Comparison of ENCODE assay signal across 18 mouse cellular contexts in the genomic region with DNA sequence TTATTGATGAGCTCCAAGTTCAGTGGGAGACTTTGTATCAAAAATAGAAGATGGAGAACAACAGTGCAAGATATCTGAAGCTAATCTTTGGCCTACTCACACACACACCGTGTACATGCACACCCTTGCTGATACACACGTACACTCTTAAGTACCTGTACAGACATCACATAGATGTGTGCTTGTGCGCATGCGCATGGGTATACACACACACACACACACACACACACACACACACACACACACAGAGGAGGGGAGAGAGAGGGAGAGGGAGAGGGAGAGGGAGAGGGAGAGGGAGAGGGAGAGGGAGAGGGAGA. TPM values are rescaled to one million over a fixed set of nuclear protein-coding genes. Genes with fewer than 3 reads are reported as not detected.
DNase-seq lines count a peak whose midpoint lies in the region; ATAC-seq and TF ChIP-seq lines count a peak whose summit lies in the region.
"Had no signal": no experiment of that assay in that cellular context is flagged by ENCODE, and none has a peak within 500 bp of the region (broad histone marks: within the 10 kb centered on the region; RNA-seq: fewer than 3 reads in every experiment).

No protein-coding gene starts in this region.

- no peak for DNase-seq in forebrain, embryonic 10.5 days (ENCODE audit: extremely low spot score, low spot score)
- no peak for DNase-seq in lung, embryonic 14.5 days
- no peak for DNase-seq in lung, adult 18-20 months
- DNase-seq in midbrain, embryonic 14.5 days, result no peak
- DNase-seq: adrenal gland, adult 2 months; adrenal gland, postnatal 25 days; cerebellum, adult 11 months; cerebellum, adult 9-11 months had no signal

- no peak for TF ChIP-seq CTCF in lung, embryonic 14.5 days (IDR thresholded peaks at IDR 0.05; ENCODE audit: low read depth)

- H3K4me2 ChIP-seq in forebrain, embryonic 15.5 days (replicated peaks), result no peak overlapping the region
- no peak overlapping the region for H3K4me2 ChIP-seq in lung, embryonic 14.5 days
- no peak overlapping the region for H3K4me2 ChIP-seq in midbrain, embryonic 13.5 days (replicated peaks)
- H3K4me2 ChIP-seq in midbrain, embryonic 14.5 days (ENCODE audit: low read length), result no peak overlapping the region; the same call in 1 of the 2 replicates

- H3K4me1 ChIP-seq in forebrain, embryonic 15.5 days, result no peaks in the 10 kb centered on the region
- peaks cover 5% of the 10 kb centered on the region; the same call in 1 of the 2 replicates for H3K4me1 ChIP-seq in forebrain, embryonic 10.5 days
- no peaks in the 10 kb centered on the region for H3K4me1 ChIP-seq in lung, embryonic 14.5 days (ENCODE audit: insufficient read depth)
- H3K4me1 ChIP-seq in midbrain, embryonic 13.5 days (replicated peaks), result 0 out of 2 replicates have a peak, but pooled peaks cover 2% of the 10 kb centered on the region
- 0 out of 2 replicates have a peak, but pooled peaks cover 4% of the 10 kb centered on the region for H3K4me1 ChIP-seq in midbrain, embryonic 14.5 days (ENCODE audit: control insufficient read depth, insufficient read depth, low read length)
- H3K4me1 ChIP-seq: embryonic facial prominence, embryonic 15.5 days; forebrain, embryonic 12.5 days had no signal

- 0 out of 2 replicates have a peak, but pooled peaks have one; percentile 23 for ATAC-seq in forebrain, embryonic 15.5 days (replicated peaks)
- ATAC-seq in lung, embryonic 14.5 days (ENCODE audit: insufficient read depth), result peak; percentile 29; the same call in 1 of the 2 replicates
- ATAC-seq in midbrain, embryonic 13.5 days, result peak; percentile 51; the same call in 1 of the 2 replicates
- ATAC-seq in midbrain, embryonic 14.5 days (ENCODE audit: low FRiP score, low TSS enrichment), result no peak

- H3K27ac ChIP-seq in forebrain, embryonic 15.5 days (replicated peaks), result no peak overlapping the region
- no peak overlapping the region for H3K27ac ChIP-seq in forebrain, embryonic 10.5 days
- no peak overlapping the region for H3K27ac ChIP-seq in lung, embryonic 14.5 days (ENCODE audit: low read depth)
- H3K27ac ChIP-seq in midbrain, embryonic 13.5 days, result no peak overlapping the region
- H3K27ac ChIP-seq in midbrain, embryonic 14.5 days (replicated peaks; ENCODE audit: low read depth, low read length), result no peak overlapping the region
- H3K27ac ChIP-seq: embryonic facial prominence, embryonic 13.5 days; embryonic facial prominence, embryonic 15.5 days; forebrain, embryonic 12.5 days had no signal

- H3K4me3 ChIP-seq in forebrain, embryonic 15.5 days, result no peak overlapping the region
- H3K4me3 ChIP-seq in forebrain, embryonic 10.5 days, result no peak overlapping the region
- H3K4me3 ChIP-seq in lung, embryonic 14.5 days (ENCODE audit: low read depth, low read length), result no peak overlapping the region
- no peak overlapping the region for H3K4me3 ChIP-seq in midbrain, embryonic 13.5 days (replicated peaks)
- H3K4me3 ChIP-seq in midbrain, embryonic 14.5 days (replicated peaks; ENCODE audit: low read depth, low read length), result no peak overlapping the region
- H3K4me3 ChIP-seq: embryonic facial prominence, embryonic 13.5 days; embryonic facial prominence, embryonic 15.5 days; erythroblast, embryonic 14.5 days; forebrain, embryonic 12.5 days had no signal

- no peaks in the 10 kb centered on the region for H3K9me3 ChIP-seq in forebrain, embryonic 15.5 days
- no peaks in the 10 kb centered on the region for H3K9me3 ChIP-seq in forebrain, embryonic 10.5 days
- H3K9me3 ChIP-seq in lung, embryonic 14.5 days (ENCODE audit: low read depth, low read length), result no peaks in the 10 kb centered on the region
- H3K9me3 ChIP-seq in midbrain, embryonic 13.5 days, result no peaks in the 10 kb centered on the region
- no peaks in the 10 kb centered on the region for H3K9me3 ChIP-seq in midbrain, embryonic 14.5 days (ENCODE audit: control insufficient read depth, low read length)
- H3K9me3 ChIP-seq: embryonic facial prominence, embryonic 13.5 days; embryonic facial prominence, embryonic 15.5 days; forebrain, embryonic 12.5 days had no signal

- no peaks in the 10 kb centered on the region for H3K36me3 ChIP-seq in forebrain, embryonic 15.5 days
- H3K36me3 ChIP-seq in forebrain, embryonic 10.5 days (replicated peaks), result no peaks in the 10 kb centered on the region
- H3K36me3 ChIP-seq in lung, embryonic 14.5 days (ENCODE audit: insufficient read depth), result no peaks in the 10 kb centered on the region
- H3K36me3 ChIP-seq in midbrain, embryonic 13.5 days, result no peaks in the 10 kb centered on the region
- no peaks in the 10 kb centered on the region for H3K36me3 ChIP-seq in midbrain, embryonic 14.5 days (ENCODE audit: control insufficient read depth, insufficient read depth, low read length)
- H3K36me3 ChIP-seq: embryonic facial prominence, embryonic 13.5 days; embryonic facial prominence, embryonic 15.5 days; forebrain, embryonic 12.5 days had no signal

- WGBS in forebrain, embryonic 15.5 days, result 79% methylated on average over 3 of the region's 4 CpGs
- WGBS in forebrain, embryonic 10.5 days, result 91% methylated on average over 4 of the region's 4 CpGs
- WGBS in lung, embryonic 14.5 days, result 88% methylated on average over 4 of the region's 4 CpGs
- 84% methylated on average over 3 of the region's 4 CpGs for whole genome bisulfite sequencing in midbrain, embryonic 13.5 days
- 93% methylated on average over 4 of the region's 4 CpGs for WGBS in midbrain, embryonic 14.5 days

- no peak overlapping the region for H3K9ac ChIP-seq in forebrain, embryonic 15.5 days (replicated peaks)
- no peak overlapping the region for H3K9ac ChIP-seq in lung, embryonic 14.5 days
- H3K9ac ChIP-seq in midbrain, embryonic 13.5 days (replicated peaks), result no peak overlapping the region
- no peak overlapping the region for H3K9ac ChIP-seq in midbrain, embryonic 14.5 days (replicated peaks; ENCODE audit: low read length)
- H3K9ac ChIP-seq: embryonic facial prominence, embryonic 13.5 days; embryonic facial prominence, embryonic 15.5 days; forebrain, embryonic 12.5 days had no signal

- no peaks in the 10 kb centered on the region for H3K27me3 ChIP-seq in forebrain, embryonic 15.5 days
- H3K27me3 ChIP-seq in forebrain, embryonic 10.5 days (ENCODE audit: poor library complexity, severe bottlenecking), result peaks cover 12% of the 10 kb centered on the region; the same call in 1 of the 2 replicates
- H3K27me3 ChIP-seq in lung, embryonic 14.5 days (ENCODE audit: insufficient read depth, low read length), result no peaks in the 10 kb centered on the region
- no peaks in the 10 kb centered on the region for H3K27me3 ChIP-seq in midbrain, embryonic 13.5 days
- H3K27me3 ChIP-seq in midbrain, embryonic 14.5 days (ENCODE audit: control insufficient read depth, insufficient read depth, low read length), result no peaks in the 10 kb centered on the region
- H3K27me3 ChIP-seq: embryonic facial prominence, embryonic 15.5 days had no signal

RNA-seq across cellular contexts. Expression of gene Mepe, which starts 15.3 kb away (rescaled TPM):
- polyA plus RNA-seq in forebrain, embryonic 15.5 days (2015; fragmentation: Nextera tagmentation; extraction: Ambion mirVana), result not detected in 2 replicates
- polyA plus RNA-seq in forebrain, embryonic 10.5 days (2016; fragmentation: Nextera tagmentation; extraction: Ambion mirVana), result not detected in 2 replicates
- polyA plus RNA-seq in lung, embryonic 14.5 days (2014; fragmentation: Nextera tagmentation; extraction: Ambion mirVana), result not detected in 2 replicates
- not detected in 2 replicates for polyA plus RNA-seq in midbrain, embryonic 13.5 days (2015; fragmentation: Nextera tagmentation; extraction: Ambion mirVana)
- not detected in 2 replicates for polyA plus RNA-seq in midbrain, embryonic 14.5 days (2014; fragmentation: Nextera tagmentation; extraction: Ambion mirVana)
- polyA plus RNA-seq: adrenal gland, adult 2 months; brain, embryonic 14.5 days; C2C12; embryonic facial prominence, embryonic 11.5 days; embryonic facial prominence, embryonic 13.5 days; erythroblast, embryonic 14.5 days; forebrain, embryonic 12.5 days; forebrain, embryonic 16.5 days had no signal

RNA-seq across cellular contexts. Expression of gene Ibsp, which starts 41.5 kb away (rescaled TPM):
- polyA plus RNA-seq in forebrain, embryonic 15.5 days (2015; fragmentation: Nextera tagmentation; extraction: Ambion mirVana), result 0.63 and 2.1 TPM in 2 replicates
- not detected in 2 replicates for polyA plus RNA-seq in forebrain, embryonic 10.5 days (2016; fragmentation: Nextera tagmentation; extraction: Ambion mirVana)
- polyA plus RNA-seq in lung, embryonic 14.5 days (2014; fragmentation: Nextera tagmentation; extraction: Ambion mirVana), result 3.0 and 3.9 TPM in 2 replicates
- 0.12 TPM in 1 of 2 replicates, not detected in the other for polyA plus RNA-seq in midbrain, embryonic 13.5 days (2015; fragmentation: Nextera tagmentation; extraction: Ambion mirVana)
- not detected in 2 replicates for polyA plus RNA-seq in midbrain, embryonic 14.5 days (2014; fragmentation: Nextera tagmentation; extraction: Ambion mirVana)
- polyA plus RNA-seq: adrenal gland, adult 2 months; C2C12; erythroblast, embryonic 14.5 days; forebrain, embryonic 12.5 days had no signal
